Mouse (Mus musculus): ENCODE results near the gene Pkp1.

Gene Pkp1

DNA sequence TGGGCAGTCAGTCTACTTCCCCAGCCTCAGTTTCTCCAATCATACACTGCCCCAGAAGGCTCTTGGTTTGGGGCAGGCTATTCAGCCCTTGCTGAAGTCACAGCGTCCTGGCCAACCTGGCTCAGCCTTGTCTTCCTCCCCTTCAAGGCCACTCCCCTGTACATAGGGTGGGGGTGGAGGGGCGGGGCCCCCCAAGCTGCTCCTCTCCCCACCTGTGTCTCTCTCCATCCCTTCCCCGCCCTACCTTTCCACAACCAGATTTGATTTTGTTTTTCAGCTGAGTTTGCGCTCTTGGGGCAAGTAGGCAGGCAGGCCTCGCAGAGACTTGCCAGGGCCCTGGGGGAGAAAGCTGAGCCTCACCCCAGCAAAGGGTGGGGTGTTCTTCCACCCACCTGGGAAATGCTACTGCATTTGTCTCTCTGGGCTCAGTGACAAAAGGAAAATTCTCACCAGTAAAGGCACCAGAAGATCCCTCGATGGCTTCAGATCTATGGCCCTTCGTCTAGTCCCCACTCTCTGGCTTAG, 19.0 kb downstream of the Pkp1 start:
- peak; percentile 67 for DNase-seq

DNA sequence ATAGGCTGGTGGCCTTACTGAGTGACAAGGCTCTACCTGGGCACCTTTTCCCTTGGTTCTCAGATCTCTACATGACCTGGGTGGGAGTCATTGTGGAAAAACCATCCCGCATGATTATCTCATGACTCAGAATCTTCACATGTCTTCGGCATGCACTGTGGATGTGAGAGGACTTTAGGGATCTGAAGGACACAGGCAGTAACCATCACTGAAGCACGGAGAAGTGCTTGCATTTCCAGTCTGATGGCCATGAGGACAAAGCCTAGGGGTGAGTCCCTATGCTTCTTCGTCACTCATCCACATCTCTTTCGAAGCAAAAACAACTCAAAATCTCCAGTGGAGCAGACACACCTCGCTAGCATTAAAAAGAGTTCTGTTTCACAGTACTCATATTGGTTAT, 19.7 kb downstream of the Pkp1 start:
- no peak for DNase-seq

DNA sequence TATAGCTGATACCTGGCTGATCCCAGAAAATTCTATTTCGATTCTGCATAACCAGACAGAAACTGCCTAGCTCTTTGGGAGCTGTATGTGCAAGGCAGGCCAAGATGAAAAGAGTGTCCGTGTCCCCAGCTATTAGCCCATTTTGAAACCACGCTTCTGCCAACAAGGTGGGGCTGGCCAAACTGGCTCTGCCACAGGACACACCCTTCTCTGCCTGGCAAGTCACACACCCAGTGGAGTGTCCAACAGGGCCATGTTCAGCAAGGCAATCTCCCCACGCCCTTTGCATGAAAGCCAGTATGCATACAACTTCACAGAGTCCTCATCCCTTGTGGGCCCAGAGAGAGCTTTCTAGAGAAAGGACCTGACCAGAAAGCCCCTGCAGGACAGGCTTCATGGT, 23.6 kb downstream of the Pkp1 start:
- no peak for DNase-seq

DNA sequence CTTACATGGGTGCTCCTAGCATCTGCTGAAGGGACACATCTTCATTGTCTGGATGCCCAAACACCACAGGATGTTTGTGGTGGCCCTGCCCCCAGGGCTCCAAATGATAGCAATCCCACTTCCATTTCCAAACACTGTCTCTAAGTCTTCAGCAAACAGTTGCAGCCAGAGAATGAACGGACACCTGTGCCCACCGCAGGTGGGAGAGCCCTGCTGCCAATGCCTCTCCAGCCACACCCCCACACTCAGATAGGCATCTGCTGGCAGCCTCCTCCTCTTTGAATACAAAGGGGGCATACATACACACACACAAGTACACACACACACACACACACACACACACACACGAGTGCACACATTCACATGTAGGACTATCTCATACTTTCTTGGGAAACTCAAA, 25.6 kb downstream of the Pkp1 start:
- DNase-seq: no peak

DNA sequence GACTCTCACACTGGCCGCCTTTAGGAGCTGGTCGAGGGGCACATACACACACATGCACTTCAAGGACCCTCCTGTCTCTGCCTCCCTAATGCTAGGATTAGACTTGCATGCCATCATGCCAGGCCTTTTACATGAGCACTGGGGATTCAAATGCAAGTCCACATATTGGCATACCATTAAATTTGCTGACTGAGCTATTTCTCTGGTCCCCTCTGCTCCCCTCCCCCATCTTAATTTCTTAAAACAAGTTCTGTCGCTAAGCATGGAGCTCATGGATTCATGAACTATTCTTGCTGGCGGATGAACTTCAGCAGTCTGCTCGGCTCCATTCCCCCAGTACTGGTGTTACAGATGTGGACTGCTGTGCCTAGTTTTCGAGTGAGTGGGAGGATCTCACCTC, 26.2 kb downstream of the Pkp1 start:
- DNase-seq: peak; percentile 85

DNA sequence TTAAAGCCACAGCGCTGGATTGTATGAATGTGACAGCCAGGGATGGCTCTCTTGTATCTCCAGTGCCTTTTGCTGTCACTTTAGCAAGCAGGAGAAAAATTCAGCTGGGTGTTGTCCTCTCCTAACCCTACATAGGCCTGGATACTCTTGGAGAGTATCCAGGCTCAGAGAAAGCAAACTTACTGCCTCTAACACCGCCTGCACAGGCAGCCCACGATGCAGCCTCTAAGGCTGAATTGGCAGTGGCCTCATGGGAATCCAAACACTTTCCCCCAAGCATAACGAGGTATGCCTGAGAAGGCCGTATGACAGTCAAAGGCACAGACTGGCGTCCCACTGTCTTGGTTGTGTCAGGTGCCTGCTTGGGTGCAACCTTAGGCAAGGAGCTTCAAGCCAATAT, 26.8 kb downstream of the Pkp1 start:
- no peak for DNase-seq

DNA sequence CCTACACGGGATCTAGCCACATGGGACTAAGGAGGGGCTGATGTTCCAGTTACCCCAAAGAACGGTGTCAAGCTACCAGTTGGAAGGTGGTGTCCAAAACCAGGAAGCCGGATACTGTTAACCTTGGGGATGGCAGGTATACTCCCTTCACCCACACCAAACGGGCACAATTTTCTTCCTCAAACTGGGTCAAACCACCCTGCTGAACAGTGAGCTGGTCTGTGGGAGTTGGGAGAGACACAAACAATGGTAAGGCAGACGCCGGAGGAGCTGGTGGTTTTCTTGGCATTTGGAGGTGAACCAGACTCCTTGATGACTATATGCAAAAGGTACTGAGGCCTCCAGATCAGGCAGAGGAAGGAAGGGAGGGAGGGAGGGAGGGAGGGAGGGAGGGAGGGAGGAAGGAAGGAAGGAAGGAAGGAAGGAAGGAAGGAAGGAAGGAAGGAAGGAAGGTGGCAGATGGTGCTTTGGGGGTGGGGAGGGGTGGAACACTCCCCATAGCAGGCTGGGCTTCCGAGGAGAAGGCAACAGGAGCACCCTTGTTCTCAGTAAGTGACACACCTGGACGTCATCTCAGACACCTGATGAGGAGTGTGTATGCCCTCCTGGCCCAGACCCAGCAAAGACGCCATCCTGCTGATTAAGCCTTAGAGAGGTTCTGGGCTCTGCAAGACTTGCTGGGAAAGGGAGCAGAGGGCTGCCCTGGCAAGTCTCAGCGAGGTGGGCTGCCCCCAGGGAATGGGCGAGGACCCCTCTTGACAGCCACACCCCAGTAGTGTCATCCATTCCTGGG, 27.4 kb downstream of the Pkp1 start:
- peak; percentile 81 for DNase-seq

DNA sequence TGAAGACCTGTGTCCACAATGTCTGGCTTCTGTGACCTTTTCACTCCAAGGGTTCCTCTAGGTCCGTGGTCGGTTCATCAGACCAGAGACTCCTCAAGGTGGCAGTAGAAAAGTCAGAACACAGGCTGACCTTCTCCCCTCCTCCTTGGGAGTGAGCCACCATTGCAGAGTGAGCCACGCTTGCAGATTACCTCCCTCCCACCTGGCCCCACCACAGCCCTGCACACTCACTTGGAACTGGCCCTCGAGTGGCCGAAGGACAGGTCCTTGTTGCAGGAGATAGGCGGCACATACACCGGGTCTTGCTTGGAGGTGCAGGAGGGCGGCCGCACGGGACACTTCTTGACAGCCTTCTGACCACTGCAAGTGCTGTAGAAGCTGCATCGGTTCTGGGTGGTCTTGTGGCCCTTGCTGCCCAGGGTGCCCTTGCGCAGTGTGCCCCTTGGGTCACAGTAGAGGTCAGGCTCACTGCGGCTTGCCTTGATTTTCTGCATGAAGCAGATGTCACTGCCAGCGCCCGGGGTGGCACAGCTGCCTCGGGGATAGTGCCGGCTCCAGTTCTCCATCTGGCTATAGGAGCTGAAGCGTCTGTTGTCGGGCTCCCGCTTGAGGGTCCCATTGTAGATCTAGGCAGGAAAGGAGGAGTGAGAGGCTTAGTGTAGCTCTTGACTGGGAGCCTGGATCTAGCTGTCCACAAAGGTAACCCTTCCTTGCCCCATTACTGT, 29.4 kb downstream of the Pkp1 start:
- DNase-seq: peak; percentile 90

DNA sequence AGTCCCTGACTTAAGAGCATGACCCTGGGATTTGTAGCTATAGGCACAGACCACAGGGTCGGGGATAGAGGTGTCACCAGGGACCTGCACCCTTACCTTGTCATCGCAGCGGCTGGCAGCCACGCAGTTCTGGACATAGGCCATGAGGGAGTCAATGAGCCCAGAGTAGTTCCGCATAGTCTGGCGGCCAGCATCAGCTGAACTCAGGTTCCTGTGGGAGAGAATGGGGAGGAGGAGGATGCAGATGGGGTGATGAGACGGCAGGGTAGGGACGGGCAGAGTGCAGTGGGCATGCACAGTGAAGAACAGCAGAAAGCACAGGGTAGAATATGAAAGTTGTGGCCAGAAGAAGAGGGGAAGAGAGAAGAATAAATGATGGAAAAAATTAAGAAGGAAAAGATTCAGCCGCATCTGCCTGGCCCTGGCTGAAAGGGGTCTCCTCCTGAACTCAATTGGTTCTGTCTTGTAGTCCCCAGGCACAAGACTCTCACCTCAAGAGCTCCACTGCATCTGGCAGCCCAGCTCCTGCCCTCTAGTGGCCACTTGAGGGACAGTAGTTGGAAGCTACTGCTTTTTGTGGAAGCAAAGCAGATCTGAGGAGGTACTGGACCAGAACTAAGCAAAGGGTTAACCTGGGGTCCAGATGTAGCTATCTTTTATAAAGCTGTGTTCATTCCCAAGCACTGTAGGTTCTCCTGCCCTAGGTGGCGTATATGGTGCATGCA, 36.5 kb downstream of the Pkp1 start:
- DNase-seq: peak; percentile 86

DNA sequence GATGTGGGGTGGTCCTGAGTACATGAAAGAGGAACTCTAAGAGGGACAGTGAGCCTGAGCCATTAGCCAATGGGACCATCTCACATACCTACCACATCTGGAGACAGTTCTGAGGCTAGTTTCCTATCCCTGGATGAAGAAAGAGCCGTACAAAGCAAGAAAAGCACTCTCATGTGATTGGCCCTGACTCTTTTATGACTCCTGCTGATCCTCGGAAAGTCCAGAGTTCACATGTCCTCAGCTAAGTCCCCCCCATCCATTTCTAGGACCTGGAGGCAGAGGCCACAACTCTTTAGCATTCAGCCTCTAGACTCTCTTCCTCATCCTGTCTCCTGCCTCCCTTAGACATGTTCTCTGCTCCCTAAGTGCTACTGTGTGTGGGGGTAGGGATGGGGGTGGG, 41.8 kb downstream of the Pkp1 start:
- DNase-seq: no peak

DNA sequence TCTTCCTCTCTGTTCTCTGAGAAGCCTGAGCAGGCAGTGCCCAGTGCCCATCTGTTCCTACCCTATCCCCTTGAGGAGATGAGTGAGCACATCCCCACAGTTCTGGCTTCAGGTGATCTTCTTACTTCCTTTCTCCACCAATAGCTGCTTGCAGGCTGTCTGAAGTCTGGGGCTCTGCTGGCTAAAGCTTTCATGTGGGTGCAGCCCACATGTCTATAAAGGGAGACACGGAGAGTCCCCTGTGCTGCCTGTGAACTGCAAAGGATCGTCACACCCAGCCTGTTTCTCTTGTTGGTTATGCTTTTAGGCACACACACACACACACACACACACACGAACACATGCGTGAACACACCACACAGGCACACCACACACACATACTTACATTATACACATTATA, 46.0 kb downstream of the Pkp1 start:
- DNase-seq: no peak

DNA sequence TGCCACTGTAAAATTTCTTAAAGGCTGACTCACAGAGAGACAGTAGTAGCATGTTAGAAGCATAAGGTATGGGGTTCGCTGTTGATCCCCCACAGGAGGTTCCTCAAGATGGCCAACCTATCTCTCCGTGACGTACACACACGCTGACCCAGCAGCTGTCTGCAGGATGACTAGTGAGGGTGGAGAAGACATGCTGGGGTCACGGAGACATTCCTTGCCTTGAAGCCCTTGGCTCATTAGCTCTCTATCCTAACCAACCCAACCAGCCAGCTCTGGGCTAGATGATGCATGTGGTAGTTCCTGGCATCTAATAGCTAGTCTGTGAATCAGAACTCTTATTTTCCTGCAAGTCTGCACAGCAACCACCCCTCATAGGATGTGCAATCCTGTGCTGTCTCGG, 50.4 kb downstream of the Pkp1 start:
- DNase-seq: peak; percentile 81

DNA sequence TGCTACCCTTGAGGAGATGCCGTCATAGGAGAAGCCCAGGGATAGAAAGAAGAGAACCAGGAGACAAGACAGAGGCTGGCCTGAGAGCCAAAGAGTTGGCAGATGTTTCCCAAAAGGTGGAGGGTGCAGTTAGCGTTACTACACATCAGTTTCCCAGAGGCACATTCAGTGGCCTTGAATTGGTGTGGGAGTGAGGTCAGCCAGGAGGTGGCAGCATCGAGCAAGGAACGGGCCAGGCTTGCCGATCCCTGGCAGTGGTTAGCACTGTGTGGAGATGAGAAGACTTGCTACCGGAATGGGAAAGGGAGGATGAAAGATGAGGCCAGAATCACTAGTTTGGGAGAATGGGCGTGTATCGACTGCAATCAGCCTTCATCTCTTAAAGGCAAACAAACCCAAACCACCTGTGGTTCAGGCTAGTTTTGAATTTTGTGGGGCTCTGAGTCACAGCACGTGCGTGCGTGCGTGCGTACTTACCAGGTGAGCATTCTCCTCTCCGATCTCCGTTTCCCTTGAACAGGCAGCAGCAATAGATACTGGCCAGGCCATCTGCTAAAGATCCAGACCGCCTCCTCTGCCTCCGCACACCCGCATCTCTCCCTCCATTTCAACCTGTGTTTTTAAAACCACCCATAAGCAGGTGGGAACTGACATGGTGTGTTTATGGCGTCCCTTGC, 53.4 kb downstream of the Pkp1 start:
- DNase-seq: peak; percentile 93

DNA sequence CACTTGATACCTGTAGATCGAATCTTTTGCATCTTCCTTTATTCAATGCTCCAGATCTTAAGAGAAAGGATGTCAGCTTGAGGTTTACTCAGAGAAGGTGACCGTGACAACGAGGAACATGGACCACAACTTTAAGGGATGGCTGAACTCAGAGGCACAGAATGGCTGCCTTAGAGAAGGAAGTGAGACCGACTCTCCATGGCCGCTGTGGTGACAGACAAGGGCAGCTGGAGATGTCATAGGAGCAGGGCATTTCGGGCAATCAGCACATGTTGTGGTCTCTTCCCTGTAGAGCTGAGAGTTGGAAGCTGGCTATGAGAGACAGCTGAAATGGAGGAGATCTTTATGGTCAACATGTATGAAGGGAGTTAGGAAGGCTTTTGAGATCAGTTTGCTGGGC, 54.2 kb downstream of the Pkp1 start:
- peak; percentile 84 for DNase-seq

DNA sequence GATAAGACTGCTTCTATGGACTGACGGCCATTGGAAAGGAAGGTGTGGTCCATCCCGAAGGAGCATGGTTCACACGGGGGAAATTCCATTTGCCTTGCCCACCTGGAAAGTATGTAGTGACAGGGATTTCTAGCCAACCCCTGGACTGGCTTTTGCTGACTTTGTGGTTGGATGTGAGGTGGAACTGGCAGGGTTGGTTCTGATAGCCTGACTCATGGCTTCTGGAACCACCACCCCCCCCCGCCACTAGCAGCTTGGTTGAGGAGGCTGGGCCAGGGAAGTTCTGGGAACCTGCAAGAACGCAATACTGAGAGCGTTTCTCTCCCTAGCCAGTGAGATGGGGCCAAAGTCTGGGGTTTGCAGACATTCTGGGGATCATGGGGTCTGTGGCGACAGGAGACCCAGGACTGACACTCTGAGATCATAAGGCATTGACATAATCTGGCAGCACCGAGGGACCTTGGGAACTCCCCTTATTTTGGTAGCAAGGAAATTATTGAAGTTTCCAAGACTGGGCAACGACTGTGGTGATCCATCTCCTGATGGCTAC, 55.1 kb downstream of the Pkp1 start:
- DNase-seq: peak; percentile 93

DNA sequence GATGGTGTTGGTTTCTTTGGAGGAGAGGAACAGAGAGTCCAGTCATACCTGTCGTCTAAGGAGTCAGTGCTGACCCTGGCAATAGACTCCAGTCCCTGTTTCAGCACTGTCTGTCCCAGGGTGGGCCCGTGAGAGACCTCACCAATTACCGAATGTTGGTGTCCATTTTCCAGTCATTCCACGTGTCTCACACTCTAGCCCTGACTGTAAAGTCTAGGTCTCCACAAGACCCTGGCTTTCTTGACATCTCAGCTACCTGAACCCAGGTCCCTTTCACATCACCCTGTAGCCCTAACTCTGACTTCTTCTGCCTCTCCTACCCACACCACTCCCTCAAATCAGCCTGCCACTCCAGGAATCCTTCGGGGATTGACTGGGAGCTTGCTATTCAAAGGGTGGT, 56.4 kb downstream of the Pkp1 start:
- peak; percentile 91 for DNase-seq

DNA sequence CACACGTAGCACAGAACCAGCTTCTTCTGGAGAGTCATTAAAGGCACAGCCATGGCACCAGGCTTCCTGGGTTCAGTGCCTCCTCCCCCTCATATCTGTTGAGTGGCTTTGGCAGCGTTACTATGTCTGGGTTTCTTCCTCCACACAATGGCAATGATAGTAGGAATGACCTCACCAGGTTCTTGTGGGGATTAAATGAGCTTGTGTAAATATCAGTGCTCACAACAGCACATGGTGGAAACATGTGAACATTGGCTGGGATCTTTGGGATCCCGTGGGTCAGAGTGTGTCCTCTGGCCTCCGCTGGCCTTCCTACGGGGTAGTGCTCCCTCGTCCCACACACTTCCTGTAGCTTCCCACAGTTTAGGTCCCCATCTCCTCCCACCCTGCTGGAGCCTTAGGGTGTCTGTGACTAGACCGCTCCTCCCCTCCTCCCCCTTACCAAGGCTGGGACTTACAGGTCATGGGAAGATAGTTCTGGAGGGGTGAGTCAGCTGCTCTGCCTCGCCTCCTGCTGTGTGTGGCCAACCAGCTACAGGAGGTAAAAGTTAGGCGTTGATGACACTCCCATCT, 56.9 kb downstream of the Pkp1 start:
- peak; percentile 98 for DNase-seq

DNA sequence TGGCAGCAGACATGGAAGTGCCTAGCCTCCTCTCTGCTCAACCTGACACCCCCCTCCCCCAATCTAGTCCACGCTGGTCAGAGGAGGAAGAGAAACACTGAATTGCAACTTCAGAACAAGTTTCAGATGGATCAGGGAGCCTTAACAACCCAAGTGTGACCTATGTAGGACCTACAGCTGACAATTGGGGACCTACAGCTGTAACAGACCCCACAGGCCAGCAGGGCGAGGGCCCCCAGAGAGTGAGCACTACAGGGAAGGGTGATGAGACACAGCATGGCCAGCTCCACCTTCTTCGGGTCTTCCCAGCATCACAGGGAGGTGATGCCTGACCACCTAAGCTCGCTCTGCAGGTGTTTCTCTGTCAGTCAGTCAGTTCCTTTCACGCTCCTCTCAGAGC, 57.9 kb downstream of the Pkp1 start:
- peak; percentile 90 for DNase-seq

DNA sequence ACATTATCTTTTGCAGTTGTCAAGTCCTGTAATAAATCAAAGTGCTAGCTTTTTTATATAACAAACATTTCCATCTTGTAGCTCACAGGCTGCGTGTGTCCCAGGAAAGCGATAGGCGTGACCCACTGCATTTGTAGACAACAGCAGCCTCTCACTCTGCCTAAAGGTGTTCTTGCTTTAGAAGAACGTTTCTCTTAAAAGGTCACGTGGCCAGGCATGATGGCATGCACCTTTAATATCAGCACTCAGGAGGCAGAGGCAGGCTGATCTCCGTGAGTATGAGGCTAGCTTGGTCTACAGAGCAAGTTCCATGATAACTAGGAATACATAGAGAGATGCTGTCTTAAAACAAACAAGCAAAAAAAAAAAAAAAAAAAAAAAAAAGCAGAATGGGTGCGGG, 60.5 kb downstream of the Pkp1 start:
- DNase-seq: peak; percentile 78

DNA sequence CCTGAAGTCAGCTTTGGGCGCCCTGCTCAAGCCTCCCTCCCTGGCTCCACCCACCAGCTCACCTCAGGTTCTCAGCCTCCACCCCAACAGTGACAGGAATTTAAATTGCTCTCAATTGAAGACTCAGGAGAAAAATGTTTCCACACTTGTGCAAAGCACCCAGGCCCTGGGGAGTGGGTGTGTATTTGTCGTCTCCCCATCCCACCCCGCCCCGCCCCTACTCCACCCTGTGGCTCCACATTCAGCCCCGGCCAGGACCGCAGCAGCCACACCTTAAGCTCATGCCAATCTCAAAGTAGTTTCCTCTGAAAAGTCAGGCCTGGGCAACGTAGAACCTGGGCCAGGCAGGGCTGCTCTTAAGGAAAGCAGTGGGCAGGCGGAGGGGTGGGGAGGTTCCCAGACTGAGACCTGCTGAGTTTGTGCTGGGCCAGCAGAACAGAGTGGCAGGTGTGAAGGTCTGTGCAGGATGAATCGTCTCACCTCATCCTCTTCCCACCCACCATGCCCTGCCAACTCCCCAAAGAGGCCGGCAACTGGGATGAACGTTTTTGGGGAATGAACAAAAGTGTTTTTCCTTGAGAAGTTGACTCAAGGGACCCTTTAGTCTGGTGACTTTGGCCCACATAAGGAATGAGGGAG, 61.8 kb downstream of the Pkp1 start:
- peak; percentile 92 for DNase-seq

DNA sequence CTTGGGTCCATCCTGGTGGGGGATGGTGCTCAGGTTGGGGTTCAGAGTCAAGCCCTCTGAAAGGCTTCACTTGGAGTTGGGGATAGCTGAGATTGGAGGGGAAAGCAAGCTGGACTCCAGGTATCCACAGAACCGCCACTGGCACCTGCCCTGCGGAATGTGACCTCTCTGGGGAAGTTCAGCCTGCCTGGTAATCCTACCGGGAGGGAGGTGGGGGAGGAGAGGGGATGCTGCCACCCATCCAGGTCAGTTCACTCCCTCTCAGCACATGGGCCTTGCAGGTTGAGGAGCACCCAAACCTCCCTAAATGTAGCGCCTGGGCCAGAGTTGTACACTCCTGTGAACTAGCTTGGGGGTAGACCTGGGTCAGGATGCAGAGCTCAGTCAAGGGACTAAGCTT, 62.9 kb downstream of the Pkp1 start:
- peak; percentile 93 for DNase-seq

DNA sequence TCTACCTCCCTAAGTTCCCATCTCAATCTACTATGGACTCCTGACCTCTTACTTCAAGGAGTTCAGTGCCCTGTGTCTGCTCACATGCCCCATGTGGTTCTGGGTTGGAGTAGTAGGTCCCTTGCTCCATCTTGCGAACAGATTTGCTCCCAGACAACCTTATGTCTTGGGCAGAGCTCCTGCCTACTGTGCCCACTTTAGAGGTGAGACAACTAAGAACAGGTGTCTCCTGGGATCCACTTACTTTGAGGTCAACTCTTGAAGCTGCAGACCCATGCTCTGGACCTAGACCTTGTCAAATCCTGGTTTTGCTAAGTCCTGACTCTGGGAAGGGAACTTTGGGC, 63.7 kb downstream of the Pkp1 start:
- DNase-seq: peak; percentile 89

Measured in heart, adult 11 months (tissue).